In the genomic region with DNA sequence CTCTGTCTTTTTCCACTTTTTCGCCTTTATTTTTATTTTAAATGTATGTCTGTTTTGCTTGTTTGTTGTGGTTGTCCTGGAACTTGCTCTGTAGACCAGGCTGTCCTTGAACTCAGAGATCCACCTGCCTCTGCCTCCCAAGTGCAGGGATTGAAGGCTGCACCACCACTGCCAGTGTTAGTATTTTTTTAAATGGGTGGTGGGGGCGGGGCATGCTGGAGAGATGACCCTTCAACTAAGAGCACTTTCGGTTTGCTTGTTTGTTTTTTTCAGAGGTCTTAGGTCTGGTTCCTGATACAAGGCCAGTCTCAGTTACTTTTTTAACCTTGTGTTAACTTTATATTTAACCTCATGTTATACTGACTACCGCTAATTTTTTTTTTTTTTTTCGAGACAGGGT, we compare ENCODE assay signal across 1 mouse cellular context.
A peak's percentile ranks its signal among the peaks of the same experiment; 100 is the strongest.
TF ChIP-seq lines count a peak whose summit lies in the region.

No protein-coding gene starts in this region.

TF ChIP-seq in CH12.LX, 34 proteins besides CTCF, POLR2A, EP300 and RAD21:
- peak; percentile 44; the same call in 1 of the 2 replicates for TF ChIP-seq ZNF384 (IDR thresholded peaks at IDR 0.05; ENCODE audit: low read depth, low read length)
- no peak for TF ChIP-seq NELFE (IDR thresholded peaks at IDR 0.05; ENCODE audit: low read depth, low read length)
- TF ChIP-seq SIN3A (IDR thresholded peaks at IDR 0.05; ENCODE audit: low read length) = no peak
- TF ChIP-seq JUND (conservative IDR thresholded peaks at IDR 0.05; ENCODE audit: low read depth, low read length) = no peak
- no peak for TF ChIP-seq USF2 (conservative IDR thresholded peaks at IDR 0.05; ENCODE audit: low read depth, low read length)
- TF ChIP-seq ETS1 (conservative IDR thresholded peaks at IDR 0.05; ENCODE audit: low read depth, low read length) = no peak
